Mouse (Mus musculus): ENCODE data around the gene Fam168a. TPM values are rescaled to one million over a fixed set of nuclear protein-coding genes. Genes with fewer than 3 reads are reported as not detected.
A peak's percentile ranks its signal among the peaks of the same experiment; 100 is the strongest.

The Fam168a gene
- polyA plus RNA-seq, 1 experiment from 2014 or later = 5.4 TPM

- Histone ChIP-seq H3K9me3 (replicated peaks) (no peaks in the 10 kb centered on the region), H3K4me3 (replicated peaks) (no peak overlapping the region), H3K4me2 (no peak overlapping the region), H3K36me3 (no peaks in the 10 kb centered on the region), H3K9ac (no peak overlapping the region), H3K27ac (no peak overlapping the region), H3K27me3 (peaks cover 15% of the 10 kb centered on the region), H3K4me1 (replicated peaks) (peaks cover 13% of the 10 kb centered on the region)
- no peak for DNase-seq
- ATAC-seq (ENCODE audit: low read depth) = no peak
- WGBS (ENCODE audit: insufficient replicate concordance) = 53% methylated on average over 15 of the region's 15 CpGs
These were observed 27.2 kb upstream of the Fam168a start for GRCm38 (mm10) chr7:100678948-100679880.

- Histone ChIP-seq H3K36me3 (no peaks in the 10 kb centered on the region), H3K9ac (no peak overlapping the region), H3K4me2 (no peak overlapping the region), H3K27ac (no peak overlapping the region), H3K4me3 (replicated peaks) (no peak overlapping the region), H3K9me3 (replicated peaks) (no peaks in the 10 kb centered on the region), H3K4me1 (replicated peaks) (peaks cover 27% of the 10 kb centered on the region), H3K27me3 (peaks cover 4% of the 10 kb centered on the region; the same call in 1 of the 2 replicates)
- DNase-seq = no peak
- no peak for ATAC-seq (ENCODE audit: low read depth)
- WGBS (ENCODE audit: insufficient replicate concordance) = 40% methylated on average over 5 of the region's 5 CpGs
These were observed 25.3 kb upstream of the Fam168a start for GRCm38 (mm10) chr7:100681132-100681531.

- Histone ChIP-seq H3K9me3 (replicated peaks) (no peaks in the 10 kb centered on the region), H3K27me3 (no peaks in the 10 kb centered on the region; the same call in 1 of the 2 replicates), H3K4me2 (no peak overlapping the region), H3K4me3 (replicated peaks) (no peak overlapping the region), H3K27ac (peak overlapping the region; percentile 84), H3K4me1 (replicated peaks) (peaks cover 29% of the 10 kb centered on the region), H3K36me3 (no peaks in the 10 kb centered on the region), H3K9ac (no peak overlapping the region)
- WGBS (ENCODE audit: insufficient replicate concordance) = 90% methylated on average over 1 of the region's 1 CpGs
- DNase-seq = no peak
- ATAC-seq (ENCODE audit: low read depth) = no peak
These were observed 23.2 kb upstream of the Fam168a start for GRCm38 (mm10) chr7:100683241-100683640.

- H3K9me3 ChIP-seq (replicated peaks) = no peaks in the 10 kb centered on the region
- no peak for DNase-seq
- H3K4me2 ChIP-seq = peak overlapping the region; percentile 46
- H3K36me3 ChIP-seq = no peaks in the 10 kb centered on the region
- peaks cover 29% of the 10 kb centered on the region for H3K4me1 ChIP-seq (replicated peaks)
- no peak overlapping the region for H3K4me3 ChIP-seq (replicated peaks)
- H3K9ac ChIP-seq = no peak overlapping the region
- peak; percentile 73 for ATAC-seq (ENCODE audit: low read depth)
- no peaks in the 10 kb centered on the region; the same call in 1 of the 2 replicates for H3K27me3 ChIP-seq
- 39% methylated on average over 5 of the region's 5 CpGs for WGBS (ENCODE audit: insufficient replicate concordance)
- peak overlapping the region; percentile 84 for H3K27ac ChIP-seq
These were observed 22.4 kb upstream of the Fam168a start for GRCm38 (mm10) chr7:100684081-100684480.

- Histone ChIP-seq H3K4me3 (replicated peaks) (no peak overlapping the region), H3K27ac (peak overlapping the region; percentile 84), H3K4me2 (peak overlapping the region; percentile 46), H3K9ac (no peak overlapping the region), H3K27me3 (no peaks in the 10 kb centered on the region), H3K9me3 (replicated peaks) (no peaks in the 10 kb centered on the region), H3K36me3 (no peaks in the 10 kb centered on the region), H3K4me1 (replicated peaks) (peaks cover 24% of the 10 kb centered on the region)
- ATAC-seq (ENCODE audit: low read depth) (peak; percentile 82), DNase-seq (peak; percentile 77)
- WGBS (ENCODE audit: insufficient replicate concordance) = 19% methylated on average over 7 of the region's 7 CpGs
These were observed 21.9 kb upstream of the Fam168a start for GRCm38 (mm10) chr7:100684538-100684937.

GRCm38 (mm10) chr7:100685061-100686030 lies 21.1 kb upstream of the Fam168a start:
- Histone ChIP-seq H3K9ac (0 out of 2 replicates have a peak overlapping the region, but pooled peaks have one; percentile 13), H3K27ac (peak overlapping the region; percentile 68), H3K4me3 (replicated peaks) (no peak overlapping the region), H3K27me3 (no peaks in the 10 kb centered on the region), H3K4me1 (replicated peaks) (peaks cover 24% of the 10 kb centered on the region), H3K4me2 (no peak overlapping the region), H3K9me3 (replicated peaks) (no peaks in the 10 kb centered on the region), H3K36me3 (no peaks in the 10 kb centered on the region)
- ATAC-seq (ENCODE audit: low read depth) (peak; percentile 65), DNase-seq (peak; percentile 80)
- 35% methylated on average over 13 of the region's 13 CpGs for WGBS (ENCODE audit: insufficient replicate concordance)

GRCm38 (mm10) chr7:100688471-100688870 lies 18.0 kb upstream of the Fam168a start:
- H3K36me3 ChIP-seq = no peaks in the 10 kb centered on the region
- peaks cover 24% of the 10 kb centered on the region for H3K4me1 ChIP-seq (replicated peaks)
- DNase-seq = no peak
- 86% methylated on average over 7 of the region's 7 CpGs for WGBS (ENCODE audit: insufficient replicate concordance)
- H3K27me3 ChIP-seq = no peaks in the 10 kb centered on the region
- no peak overlapping the region for H3K9ac ChIP-seq
- no peak overlapping the region for H3K4me3 ChIP-seq (replicated peaks)
- no peak overlapping the region for H3K4me2 ChIP-seq
- no peak for ATAC-seq (ENCODE audit: low read depth)
- no peak overlapping the region for H3K27ac ChIP-seq
- no peaks in the 10 kb centered on the region for H3K9me3 ChIP-seq (replicated peaks)

- Histone ChIP-seq H3K4me1 (replicated peaks) (0 out of 2 replicates have a peak, but pooled peaks cover 3% of the 10 kb centered on the region), H3K27ac (no peak overlapping the region), H3K9ac (no peak overlapping the region), H3K27me3 (no peaks in the 10 kb centered on the region), H3K36me3 (no peaks in the 10 kb centered on the region), H3K4me2 (no peak overlapping the region), H3K9me3 (replicated peaks) (no peaks in the 10 kb centered on the region), H3K4me3 (replicated peaks) (no peak overlapping the region)
- ATAC-seq (ENCODE audit: low read depth) = no peak
- 68% methylated on average over 8 of the region's 8 CpGs for WGBS (ENCODE audit: insufficient replicate concordance)
- DNase-seq = no peak
These were observed 13.2 kb upstream of the Fam168a start for GRCm38 (mm10) chr7:100693199-100693598.

- no peak overlapping the region for H3K4me3 ChIP-seq (replicated peaks)
- H3K9me3 ChIP-seq (replicated peaks) = no peaks in the 10 kb centered on the region
- peaks cover 14% of the 10 kb centered on the region for H3K4me1 ChIP-seq (replicated peaks)
- no peak for ATAC-seq (ENCODE audit: low read depth)
- no peak for DNase-seq
- H3K9ac ChIP-seq = no peak overlapping the region
- no peak overlapping the region for H3K4me2 ChIP-seq
- WGBS (ENCODE audit: insufficient replicate concordance) = 54% methylated on average over 8 of the region's 8 CpGs
- H3K27me3 ChIP-seq = no peaks in the 10 kb centered on the region
- H3K36me3 ChIP-seq = no peaks in the 10 kb centered on the region
- H3K27ac ChIP-seq = no peak overlapping the region
These were observed 6.4 kb upstream of the Fam168a start for GRCm38 (mm10) chr7:100699771-100700770.

- Histone ChIP-seq H3K4me2 (peak overlapping the region; percentile 99), H3K4me3 (replicated peaks) (peak overlapping the region; percentile 92), H3K27ac (peak overlapping the region; percentile 85), H3K27me3 (0 out of 2 replicates have a peak, but pooled peaks cover 4% of the 10 kb centered on the region), H3K4me1 (replicated peaks) (peaks cover 23% of the 10 kb centered on the region), H3K36me3 (no peaks in the 10 kb centered on the region), H3K9ac (peak overlapping the region; percentile 93), H3K9me3 (replicated peaks) (no peaks in the 10 kb centered on the region)
- ATAC-seq (ENCODE audit: low read depth) = peak; percentile 8
- WGBS (ENCODE audit: insufficient replicate concordance) = 2% methylated on average over 22 of the region's 23 CpGs
- DNase-seq = no peak
These were observed 547 bp downstream of the Fam168a start for GRCm38 (mm10) chr7:100706883-100707480.

Data from liver, embryonic 13.5 days (tissue).